Mouse (Mus musculus) hindbrain, postnatal 0 days (tissue): Measurements from ENCODE around the gene Akt1s1. TPM values are rescaled to one million over a fixed set of nuclear protein-coding genes. Genes with fewer than 3 reads are reported as not detected.

Experiments used
- ATAC-seq: fragments of 200-750 bp; cut with Nextera tagmentation; 2 replicates; pipeline ENCODE4 v1.8.0; 2017; ENCODE audit warnings: mild to moderate bottlenecking, moderate TSS enrichment, moderate library complexity
- DNase-seq: peaks from one replicate; pipeline ENCODE4 v3.0.0-alpha.2; 2015; ENCODE audit warnings: low spot score
- H3K27ac ChIP-seq: fragments of 300-500 bp; sonication (generic); 2 replicates; pipeline ENCODE4 v1.5.1; 2014; ENCODE audit warnings: mild to moderate bottlenecking
- H3K27me3 ChIP-seq: fragments of 300-500 bp; sonication (generic); 2 replicates; pipeline ENCODE4 v1.6.1; 2014; ENCODE audit warnings: low read length, mixed read lengths; ENCODE audit not compliant: insufficient read depth
- H3K36me3 ChIP-seq: fragments of 300-500 bp; sonication (generic); 2 replicates; pipeline ENCODE4 v1.6.1; 2014; ENCODE audit warnings: low read length, mixed read lengths; ENCODE audit not compliant: insufficient read depth
- H3K4me1 ChIP-seq: fragments of 300-500 bp; sonication (generic); 2 replicates; pipeline ENCODE4 v1.6.1; 2014; ENCODE audit warnings: antibody characterized with exemption, low read length, mixed read lengths; ENCODE audit not compliant: insufficient read depth
- H3K4me2 ChIP-seq: fragments of 300-500 bp; sonication (generic); 2 replicates; pipeline ENCODE4 v1.6.1; 2014; ENCODE audit warnings: low read depth, mild to moderate bottlenecking, low read length, moderate library complexity, mixed read lengths
- H3K4me3 ChIP-seq: fragments of 300-500 bp; sonication (generic); 2 replicates; pipeline ENCODE4 v1.5.1; 2014; ENCODE audit warnings: low read length
- H3K9ac ChIP-seq: fragments of 300-500 bp; sonication (generic); replicated peaks from 2 replicates; pipeline ENCODE4 v1.6.1; 2014; ENCODE audit warnings: mild to moderate bottlenecking, low read length, moderate library complexity, mixed read lengths
- H3K9me3 ChIP-seq: fragments of 300-500 bp; sonication (generic); 2 replicates; pipeline ENCODE4 v1.6.1; 2016; ENCODE audit warnings: low read length, mixed read lengths
- CTCF ChIP-seq: IDR thresholded peaks from 2 replicates; pipeline ENCODE4 v1.5.1; 2016; ENCODE audit warnings: antibody characterized with exemption, control low read depth, low read depth
- WGBS: fragments of 180-500 bp; shearing (Covaris S2); extraction: QIAGEN DNeasy Blood & Tissue Kit; methylation state at CpG from one replicate; pipeline ENCODE4 v1.1.7; 2014; 5-methylcytosine and 5-hydroxymethylcytosine counted together
- polyA plus RNA-seq: library from polyadenylated mRNA; unstranded; fragments of >200 nt; fragmentation: Nextera tagmentation; extraction: Ambion mirVana; gene quantifications from 2 replicates; pipeline ENCODE4 v1.2.1, GENCODE M21; 2015
- total RNA-seq: library from RNA; depleted of rRNA; stranded (reverse); fragments of >200 nt; gene quantifications from 2 replicates; pipeline ENCODE4 v1.2.3, GENCODE M21; 2014

Akt1s1 gene
- total and polyA plus RNA-seq, 2 experiments from 2014 or later = 94.3 to 136 TPM

DNA sequence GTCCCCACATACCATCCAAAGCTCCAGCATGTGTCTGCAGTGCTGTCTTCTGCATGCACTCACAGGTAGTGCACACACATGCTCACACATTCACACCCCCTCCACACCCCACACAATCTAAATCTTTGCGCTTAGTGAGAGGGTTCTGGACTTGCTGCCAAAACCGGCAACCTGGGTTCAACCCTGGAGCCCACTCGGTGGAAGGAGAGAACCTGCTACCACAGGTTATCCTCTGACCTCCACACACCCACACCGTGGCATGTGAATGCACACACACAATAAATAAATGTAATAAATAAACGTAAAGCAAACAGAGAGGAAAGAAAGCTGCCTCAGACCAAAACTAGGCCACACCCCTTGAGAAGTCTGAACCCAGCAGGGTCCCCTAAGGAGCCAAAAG, 1.0 kb upstream of the Akt1s1 start:
- H3K27me3 ChIP-seq = no peaks in the 10 kb centered on the region
- 79% methylated on average over 5 of the region's 5 CpGs for WGBS
- peak overlapping the region; percentile 50 for H3K9ac ChIP-seq
- H3K4me3 ChIP-seq = peak overlapping the region; percentile 73
- H3K36me3 ChIP-seq = peaks cover 44% of the 10 kb centered on the region
- ATAC-seq = no peak
- H3K9me3 ChIP-seq = no peaks in the 10 kb centered on the region
- peak overlapping the region; percentile 82 for H3K4me2 ChIP-seq
- no peak for TF ChIP-seq CTCF
- H3K27ac ChIP-seq = peak overlapping the region; percentile 99; the same call in 1 of the 2 replicates
- H3K4me1 ChIP-seq = peaks cover 16% of the 10 kb centered on the region; the same call in 1 of the 2 replicates
- DNase-seq = no peak

DNA sequence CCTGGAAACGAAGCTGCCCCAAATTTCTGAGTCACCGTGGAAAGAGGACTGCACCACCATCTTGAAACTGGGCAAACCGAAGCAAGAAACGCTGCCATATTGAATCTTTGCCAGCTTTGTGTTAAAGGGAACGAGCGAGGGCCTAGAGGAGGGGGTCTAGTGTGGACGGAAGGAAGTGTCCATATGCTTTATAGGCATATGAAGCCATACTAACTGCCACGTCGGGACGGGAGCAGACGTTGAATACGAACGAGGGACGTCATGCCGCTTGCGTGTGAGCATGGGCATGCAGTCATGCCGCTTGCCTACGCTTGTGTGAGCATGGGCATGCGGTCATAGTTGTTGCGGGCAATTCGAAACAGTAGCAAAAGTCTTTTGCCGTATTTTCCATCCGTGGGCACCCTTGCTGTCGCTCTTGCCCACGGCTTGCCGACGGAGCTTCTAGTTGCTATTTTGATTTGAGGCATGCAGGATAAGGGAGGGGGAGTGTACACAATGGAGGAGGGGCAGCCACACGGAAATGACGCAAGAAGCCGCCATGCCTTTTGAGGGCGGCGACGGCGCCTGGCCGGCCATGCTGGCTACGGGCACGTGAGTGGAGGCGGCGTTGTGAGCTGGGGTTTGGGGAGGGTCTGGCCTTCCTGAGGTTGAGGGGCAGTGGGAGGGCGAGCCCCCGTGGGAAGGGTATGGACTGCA, 773 bp downstream of the Akt1s1 start:
- peak overlapping the region; percentile 73 for H3K4me3 ChIP-seq
- H3K27ac ChIP-seq = peak overlapping the region; percentile 99
- no peaks in the 10 kb centered on the region for H3K9me3 ChIP-seq
- H3K4me2 ChIP-seq = peak overlapping the region; percentile 83
- TF ChIP-seq CTCF = no peak
- under 1% methylated on average over 39 of the region's 41 CpGs for WGBS
- peak overlapping the region; percentile 84 for H3K9ac ChIP-seq
- peak; percentile 97 for DNase-seq
- H3K4me1 ChIP-seq = peaks cover 16% of the 10 kb centered on the region; the same call in 1 of the 2 replicates
- H3K36me3 ChIP-seq = peaks cover 30% of the 10 kb centered on the region
- no peaks in the 10 kb centered on the region for H3K27me3 ChIP-seq
- ATAC-seq = peak; percentile 77

DNA sequence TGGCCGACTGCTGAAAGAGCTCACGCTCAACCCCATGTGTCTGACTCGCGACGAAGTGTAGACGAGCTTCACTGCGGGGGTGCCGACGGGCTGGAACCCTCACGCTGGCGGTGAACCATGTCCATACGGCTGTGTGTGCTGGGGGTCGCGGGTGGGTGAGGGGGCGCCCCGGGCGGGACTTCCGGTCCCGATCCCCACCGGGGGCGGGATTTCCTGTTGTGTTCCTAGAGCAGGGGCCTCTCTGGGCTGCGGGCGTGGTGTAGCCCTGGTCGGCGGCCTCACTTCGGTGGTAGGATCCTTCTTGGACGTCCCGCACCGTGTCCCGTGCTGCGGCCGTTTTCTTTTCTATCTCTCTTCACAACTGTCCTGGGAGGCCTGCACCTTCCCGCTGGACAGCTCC, 1.4 kb downstream of the Akt1s1 start:
- under 1% methylated on average over 31 of the region's 33 CpGs for WGBS
- H3K9me3 ChIP-seq = no peaks in the 10 kb centered on the region
- H3K4me2 ChIP-seq = peak overlapping the region; percentile 83
- no peaks in the 10 kb centered on the region for H3K27me3 ChIP-seq
- H3K27ac ChIP-seq = peak overlapping the region; percentile 99
- peak overlapping the region; percentile 73 for H3K4me3 ChIP-seq
- TF ChIP-seq CTCF = peak; percentile 14; the same call in 1 of the 2 replicates
- ATAC-seq (peak; percentile 46), DNase-seq (peak; percentile 91)
- peaks cover 24% of the 10 kb centered on the region for H3K36me3 ChIP-seq
- peak overlapping the region; percentile 84 for H3K9ac ChIP-seq
- peaks cover 18% of the 10 kb centered on the region; the same call in 1 of the 2 replicates for H3K4me1 ChIP-seq

DNA sequence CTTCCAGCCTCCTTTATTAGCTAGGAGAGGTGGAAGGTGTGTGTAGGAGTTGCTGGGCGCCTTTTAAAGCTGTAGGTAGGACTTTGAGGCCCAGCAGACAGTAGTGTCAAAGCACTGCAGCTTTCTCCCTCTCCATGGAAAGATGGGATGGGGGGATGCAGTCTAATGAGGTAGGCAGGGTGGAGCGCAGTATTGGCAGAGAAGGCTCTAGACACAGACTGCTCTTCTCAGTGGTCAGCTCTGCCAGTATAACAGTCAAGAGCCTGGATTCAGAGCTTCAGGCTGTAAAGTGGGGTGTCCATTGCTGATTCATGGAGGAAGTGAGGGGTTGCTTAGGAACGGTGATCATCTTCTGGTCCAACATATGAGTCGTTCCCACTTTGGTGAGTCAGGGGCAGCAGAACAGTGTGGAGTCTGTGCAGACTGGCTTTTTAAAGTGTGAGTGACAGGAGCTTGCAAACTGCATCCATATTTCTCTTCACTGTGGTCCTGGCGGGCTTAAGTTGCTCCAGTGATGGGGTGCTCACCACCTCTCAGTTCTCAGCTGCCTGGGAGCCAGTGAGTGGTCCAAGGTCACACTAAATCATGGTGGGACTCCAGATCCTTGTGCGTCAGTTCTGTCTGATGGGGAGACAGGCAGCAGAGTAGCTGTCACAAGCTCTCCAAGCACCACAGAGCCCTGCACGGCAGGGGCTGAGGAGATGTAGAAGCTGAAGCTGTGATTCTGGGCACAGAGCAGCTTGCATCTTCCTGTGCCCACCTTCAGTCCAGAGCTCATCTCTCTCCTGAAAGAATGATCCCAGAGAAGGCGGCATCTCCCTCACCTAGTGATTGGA, 2.2 kb downstream of the Akt1s1 start:
- Histone ChIP-seq H3K27ac (peak overlapping the region; percentile 99), H3K36me3 (peaks cover 16% of the 10 kb centered on the region), H3K9ac (peak overlapping the region; percentile 84), H3K4me1 (peaks cover 22% of the 10 kb centered on the region; the same call in 1 of the 2 replicates), H3K4me2 (peak overlapping the region; percentile 83), H3K9me3 (no peaks in the 10 kb centered on the region), H3K27me3 (no peaks in the 10 kb centered on the region), H3K4me3 (peak overlapping the region; percentile 73)
- WGBS = 80% methylated on average over 8 of the region's 8 CpGs
- DNase-seq (no peak), ATAC-seq (no peak)
- no peak for TF ChIP-seq CTCF

DNA sequence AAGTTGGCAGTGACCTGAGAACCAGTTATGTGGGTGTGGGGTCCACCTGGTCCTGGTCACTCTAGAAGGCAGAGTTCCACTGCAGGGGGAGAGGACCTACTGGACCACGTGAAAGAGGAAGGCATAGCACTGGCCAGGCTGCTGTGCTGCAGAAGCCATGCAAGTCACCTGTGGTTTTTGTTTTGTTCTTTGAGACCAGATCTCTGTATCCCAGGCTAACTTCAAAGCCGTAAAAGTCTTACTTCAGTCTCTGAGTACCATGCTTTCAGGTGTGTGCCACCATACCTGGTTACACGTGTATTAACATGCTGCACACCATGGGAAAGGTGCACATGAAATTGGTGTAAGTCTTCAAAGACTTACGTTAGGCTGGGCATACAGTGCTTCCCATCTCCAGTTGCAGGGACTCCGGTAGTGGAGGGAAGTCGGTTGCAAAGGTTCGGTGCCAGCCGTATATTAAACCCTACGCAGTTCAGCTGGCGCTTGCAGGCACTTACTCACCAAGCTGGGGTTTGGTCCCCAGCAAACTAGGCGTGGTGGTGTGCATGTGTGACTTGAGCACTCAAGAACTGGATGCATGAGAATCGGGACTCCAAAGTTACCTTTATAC, 2.9 kb downstream of the Akt1s1 start:
- no peak for TF ChIP-seq CTCF
- Histone ChIP-seq H3K27ac (no peak overlapping the region), H3K4me2 (no peak overlapping the region), H3K4me3 (no peak overlapping the region), H3K9ac (0 out of 2 replicates have a peak overlapping the region, but pooled peaks have one; percentile 1), H3K4me1 (peaks cover 22% of the 10 kb centered on the region; the same call in 1 of the 2 replicates), H3K36me3 (peaks cover 13% of the 10 kb centered on the region; the same call in 1 of the 2 replicates), H3K27me3 (no peaks in the 10 kb centered on the region), H3K9me3 (no peaks in the 10 kb centered on the region)
- no peak for ATAC-seq
- 93% methylated on average over 12 of the region's 12 CpGs for WGBS
- no peak for DNase-seq

DNA sequence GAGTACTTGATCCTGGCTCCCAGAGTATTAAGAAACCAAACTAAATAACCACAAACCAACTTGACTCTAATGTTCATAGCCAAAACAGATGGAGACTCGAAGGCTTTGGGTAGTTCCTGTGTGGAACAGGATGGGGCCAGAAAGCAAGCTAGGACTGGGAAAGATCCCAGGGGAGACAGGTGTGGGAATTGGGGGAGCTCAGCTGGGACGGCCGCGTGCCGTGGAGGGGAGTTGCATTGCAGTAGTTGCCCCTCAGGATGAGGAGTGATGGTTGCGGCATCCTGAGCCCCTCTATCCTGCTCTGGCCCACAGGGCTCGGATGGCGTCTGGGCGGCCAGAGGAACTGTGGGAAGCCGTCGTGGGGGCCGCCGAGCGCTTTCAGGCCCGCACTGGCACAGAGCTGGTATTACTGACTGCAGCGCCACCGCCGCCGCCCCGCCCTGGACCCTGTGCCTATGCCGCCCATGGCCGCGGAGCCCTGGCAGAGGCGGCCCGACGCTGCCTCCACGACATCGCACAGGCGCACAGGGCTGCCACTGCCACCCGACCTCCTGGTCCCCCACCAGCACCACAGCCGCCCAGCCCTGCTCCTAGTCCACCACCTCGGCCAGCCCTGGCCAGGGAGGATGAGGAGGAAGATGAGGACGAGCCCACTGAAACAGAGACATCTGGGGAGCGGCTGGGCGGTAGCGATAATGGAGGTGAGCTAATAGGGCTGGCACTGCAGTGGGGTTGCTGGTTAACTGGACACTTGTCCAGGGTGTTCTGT, 3.7 kb downstream of the Akt1s1 start:
- WGBS = 87% methylated on average over 36 of the region's 36 CpGs
- Histone ChIP-seq H3K27ac (no peak overlapping the region), H3K9ac (no peak overlapping the region), H3K4me3 (no peak overlapping the region), H3K9me3 (no peaks in the 10 kb centered on the region), H3K4me1 (peaks cover 20% of the 10 kb centered on the region; the same call in 1 of the 2 replicates), H3K4me2 (no peak overlapping the region), H3K27me3 (no peaks in the 10 kb centered on the region), H3K36me3 (peaks cover 13% of the 10 kb centered on the region; the same call in 1 of the 2 replicates)
- DNase-seq (no peak), ATAC-seq (no peak)
- TF ChIP-seq CTCF = no peak
